Mouse (Mus musculus) erythroblast, embryonic 14.5 days (primary cell): Measurements from ENCODE around the gene Nhsl2.

ENCODE experiments used
- GATA1 ChIP-seq: IDR thresholded peaks from 2 replicates; pipeline ENCODE4 v1.6.1; 2012; ENCODE audit warnings: low read length, inconsistent platforms, mixed read lengths
- TAL1 ChIP-seq: IDR thresholded peaks from 3 replicates; pipeline ENCODE4 v1.6.1; 2012; ENCODE audit warnings: low read length, inconsistent platforms, mixed read lengths

GRCm38 (mm10) chrX:102070591-102071471, 221.6 kb downstream of the Nhsl2 start, which contains the start of gene Rtl5:
- TF ChIP-seq GATA1 (no peak), TAL1 (no peak)
